Mouse (Mus musculus): Measurements from ENCODE around the gene Srsf5. TPM values are rescaled to one million over a fixed set of nuclear protein-coding genes. Genes with fewer than 3 reads are reported as not detected.

Gene Srsf5
- total RNA-seq, 1 experiment, result 396 TPM

- no peaks in the 10 kb centered on the region for H3K9me3 ChIP-seq (ENCODE audit: control insufficient read depth, insufficient read depth, low read depth, low read length)
- no peak within 1 kb of the TSS for H3K4me3 ChIP-seq (ENCODE audit: insufficient read depth in 1 of 2, low read depth in 1 of 2, low read length in 2 of 2, poor library complexity in 1 of 2, severe bottlenecking in 1 of 2)
- H3K9ac ChIP-seq (ENCODE audit: insufficient read depth, low read depth, low read length, poor library complexity, severe bottlenecking), result no peak within 1 kb of the TSS
- no peaks in the 10 kb centered on the region for H3K4me1 ChIP-seq (ENCODE audit: control insufficient read depth in 2 of 2, insufficient read depth in 2 of 2, low read length in 2 of 2, poor library complexity in 1 of 2)
- H3K36me3 ChIP-seq (ENCODE audit: control insufficient read depth, insufficient read depth, low read length, poor library complexity, severe bottlenecking), result no peaks in the 10 kb centered on the region
- in situ Hi-C loops (cut with MboI; ENCODE audit: low sequenced_read_pairs in 2 of 2, unreplicated experiment in 2 of 2), result no loop called here
- H3K27ac ChIP-seq (ENCODE audit: insufficient read depth, low read depth, low read length, poor library complexity, severe bottlenecking), result no peak within 1 kb of the TSS
- TF ChIP-seq HCFC1 (IDR thresholded peaks at IDR 0.05; ENCODE audit: borderline replicate concordance, insufficient read depth, low read length), result no peak
- no peak for DNase-seq (ENCODE audit: low read depth, low spot score)
Measured at GRCm38 (mm10) chr12:80968605-80969004, 23.3 kb downstream of the Srsf5 start, which contains the start of gene Slc10a1. TSS of gene Slc10a1 (minus strand) at chr12:80968705.

GRCm38 (mm10) chr12:80970181-80970705, 24.9 kb downstream of the Srsf5 start:
- Histone ChIP-seq H3K36me3 (ENCODE audit: control insufficient read depth, insufficient read depth, low read length, poor library complexity, severe bottlenecking) (no peaks in the 10 kb centered on the region), H3K27ac (ENCODE audit: insufficient read depth, low read depth, low read length, poor library complexity, severe bottlenecking) (no peak overlapping the region), H3K9ac (ENCODE audit: insufficient read depth, low read depth, low read length, poor library complexity, severe bottlenecking) (no peak overlapping the region), H3K9me3 (ENCODE audit: control insufficient read depth, insufficient read depth, low read depth, low read length) (no peaks in the 10 kb centered on the region), H3K4me1 (ENCODE audit: control insufficient read depth in 2 of 2, insufficient read depth in 2 of 2, low read length in 2 of 2, poor library complexity in 1 of 2) (no peaks in the 10 kb centered on the region), H3K4me3 (ENCODE audit: insufficient read depth in 1 of 2, low read depth in 1 of 2, low read length in 2 of 2, poor library complexity in 1 of 2, severe bottlenecking in 1 of 2) (no peak overlapping the region)
- in situ Hi-C loops (cut with MboI; ENCODE audit: low sequenced_read_pairs in 2 of 2, unreplicated experiment in 2 of 2), result no loop called here
- TF ChIP-seq HCFC1 (IDR thresholded peaks at IDR 0.05; ENCODE audit: borderline replicate concordance, insufficient read depth, low read length) (no peak), MAFK (IDR thresholded peaks at IDR 0.05; ENCODE audit: insufficient read depth, low read depth, low read length) (no peak), ZNF384 (IDR thresholded peaks at IDR 0.05; ENCODE audit: low read depth, low read length) (no peak), ZC3H11A (IDR thresholded peaks at IDR 0.05; ENCODE audit: borderline replicate concordance, low read depth, low read length) (no peak), CHD2 (IDR thresholded peaks at IDR 0.05; ENCODE audit: low read depth, low read length) (no peak)
- no peak for DNase-seq (ENCODE audit: low read depth, low spot score)

GRCm38 (mm10) chr12:80971756-80972155, 26.5 kb downstream of the Srsf5 start:
- Histone ChIP-seq H3K27ac (ENCODE audit: insufficient read depth, low read depth, low read length, poor library complexity, severe bottlenecking) (no peak overlapping the region), H3K9me3 (ENCODE audit: control insufficient read depth, insufficient read depth, low read depth, low read length) (no peaks in the 10 kb centered on the region), H3K9ac (ENCODE audit: insufficient read depth, low read depth, low read length, poor library complexity, severe bottlenecking) (no peak overlapping the region), H3K36me3 (ENCODE audit: control insufficient read depth, insufficient read depth, low read length, poor library complexity, severe bottlenecking) (no peaks in the 10 kb centered on the region), H3K4me3 (ENCODE audit: insufficient read depth in 1 of 2, low read depth in 1 of 2, low read length in 2 of 2, poor library complexity in 1 of 2, severe bottlenecking in 1 of 2) (no peak overlapping the region), H3K4me1 (ENCODE audit: control insufficient read depth in 2 of 2, insufficient read depth in 2 of 2, low read length in 2 of 2, poor library complexity in 1 of 2) (no peaks in the 10 kb centered on the region)
- in situ Hi-C loops (cut with MboI; ENCODE audit: low sequenced_read_pairs in 2 of 2, unreplicated experiment in 2 of 2), result no loop called here
- TF ChIP-seq HCFC1 (IDR thresholded peaks at IDR 0.05; ENCODE audit: borderline replicate concordance, insufficient read depth, low read length), result no peak
- DNase-seq (ENCODE audit: low read depth, low spot score), result no peak

- H3K9ac ChIP-seq (ENCODE audit: insufficient read depth, low read depth, low read length, poor library complexity, severe bottlenecking), result no peak overlapping the region
- H3K4me3 ChIP-seq (ENCODE audit: insufficient read depth in 1 of 2, low read depth in 1 of 2, low read length in 2 of 2, poor library complexity in 1 of 2, severe bottlenecking in 1 of 2), result no peak overlapping the region
- TF ChIP-seq CHD2 (IDR thresholded peaks at IDR 0.05; ENCODE audit: low read depth, low read length) (no peak), ZNF384 (IDR thresholded peaks at IDR 0.05; ENCODE audit: low read depth, low read length) (no peak), HCFC1 (IDR thresholded peaks at IDR 0.05; ENCODE audit: borderline replicate concordance, insufficient read depth, low read length) (no peak), MAFK (IDR thresholded peaks at IDR 0.05; ENCODE audit: insufficient read depth, low read depth, low read length) (no peak), ZC3H11A (IDR thresholded peaks at IDR 0.05; ENCODE audit: borderline replicate concordance, low read depth, low read length) (no peak)
- in situ Hi-C loops (cut with MboI; ENCODE audit: low sequenced_read_pairs in 2 of 2, unreplicated experiment in 2 of 2), result loop anchor here in 1 of 2 experiments (25.0 kb wide), 1 partner anchor 411 kb away; the partner anchor contains the start of gene Gm4787
- H3K27ac ChIP-seq (ENCODE audit: insufficient read depth, low read depth, low read length, poor library complexity, severe bottlenecking), result no peak overlapping the region
- no peaks in the 10 kb centered on the region for H3K9me3 ChIP-seq (ENCODE audit: control insufficient read depth, insufficient read depth, low read depth, low read length)
- no peaks in the 10 kb centered on the region for H3K4me1 ChIP-seq (ENCODE audit: control insufficient read depth in 2 of 2, insufficient read depth in 2 of 2, low read length in 2 of 2, poor library complexity in 1 of 2)
- no peak for DNase-seq (ENCODE audit: low read depth, low spot score)
- no peaks in the 10 kb centered on the region for H3K36me3 ChIP-seq (ENCODE audit: control insufficient read depth, insufficient read depth, low read length, poor library complexity, severe bottlenecking)
Measured at GRCm38 (mm10) chr12:80975939-80976671, 30.8 kb downstream of the Srsf5 start.

GRCm38 (mm10) chr12:80982326-80982725, 37.0 kb downstream of the Srsf5 start:
- Histone ChIP-seq H3K36me3 (ENCODE audit: control insufficient read depth, insufficient read depth, low read length, poor library complexity, severe bottlenecking) (no peaks in the 10 kb centered on the region), H3K9ac (ENCODE audit: insufficient read depth, low read depth, low read length, poor library complexity, severe bottlenecking) (no peak overlapping the region), H3K4me3 (ENCODE audit: insufficient read depth in 1 of 2, low read depth in 1 of 2, low read length in 2 of 2, poor library complexity in 1 of 2, severe bottlenecking in 1 of 2) (no peak overlapping the region), H3K27ac (ENCODE audit: insufficient read depth, low read depth, low read length, poor library complexity, severe bottlenecking) (no peak overlapping the region), H3K9me3 (ENCODE audit: control insufficient read depth, insufficient read depth, low read depth, low read length) (no peaks in the 10 kb centered on the region), H3K4me1 (ENCODE audit: control insufficient read depth in 2 of 2, insufficient read depth in 2 of 2, low read length in 2 of 2, poor library complexity in 1 of 2) (no peaks in the 10 kb centered on the region)
- in situ Hi-C loops (cut with MboI; ENCODE audit: low sequenced_read_pairs in 2 of 2, unreplicated experiment in 2 of 2), result loop anchor here (10.0 to 25.0 kb wide), 3 partner anchors 202 to 422 kb away; partner anchors contain the start of gene Gm4787 (in 1 of the 2)
- DNase-seq (ENCODE audit: low read depth, low spot score), result peak; percentile 68
- TF ChIP-seq ZC3H11A (IDR thresholded peaks at IDR 0.05; ENCODE audit: borderline replicate concordance, low read depth, low read length) (peak; percentile 99), MAFK (IDR thresholded peaks at IDR 0.05; ENCODE audit: insufficient read depth, low read depth, low read length) (no peak)

All from ES-E14 (cell line).